Mouse (Mus musculus): ENCODE results near the gene Jpt2. TPM values are rescaled to one million over a fixed set of nuclear protein-coding genes. Genes with fewer than 3 reads are reported as not detected.
A peak's percentile ranks its signal among the peaks of the same experiment; 100 is the strongest.

The Jpt2 gene
- total and polyA plus RNA-seq, 3 experiments: 35.5 to 40.9 TPM; not detected in 1

DNA sequence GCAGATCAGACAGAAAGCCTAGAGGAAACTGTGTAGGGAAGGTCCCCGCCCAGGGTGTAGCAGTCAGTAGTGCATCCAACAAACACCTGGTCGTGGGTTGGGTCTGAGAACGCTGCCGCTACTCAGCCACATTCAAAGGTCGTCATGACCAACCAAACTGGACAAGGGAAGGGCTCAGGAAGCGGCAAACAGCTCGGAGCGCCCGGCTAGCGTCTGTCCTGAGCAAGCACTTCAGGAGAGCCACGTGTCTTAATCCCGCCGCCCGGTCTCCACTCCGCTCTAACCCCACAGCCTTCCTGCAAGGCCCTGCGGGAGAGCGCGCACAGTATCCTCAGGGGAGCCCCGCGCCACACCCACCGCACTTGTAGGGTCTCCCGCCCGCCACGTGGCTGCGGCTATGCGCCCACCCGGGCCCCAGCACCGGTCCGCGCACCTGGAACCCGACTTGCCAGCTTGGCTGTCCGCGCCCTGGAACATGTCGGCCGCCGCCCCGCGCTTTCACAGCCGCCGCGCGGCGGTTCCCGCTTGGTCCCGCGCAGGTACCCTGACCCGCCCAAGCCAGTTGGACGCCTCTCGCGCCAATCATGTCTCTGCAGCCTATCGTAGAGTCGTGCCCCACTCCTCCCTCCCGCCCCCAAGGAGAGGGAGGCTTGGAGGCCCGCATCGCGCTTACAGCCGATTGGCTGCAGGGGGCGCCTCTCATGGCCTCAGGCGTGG, at the start of gene Jpt2 (continued):
- TF ChIP-seq GABPA (IDR thresholded peaks at IDR 0.05; ENCODE audit: low read depth, low read length) (no peak), MXI1 (IDR thresholded peaks at IDR 0.05; ENCODE audit: low read depth, low read length) (peak; percentile 55; the same call in 1 of the 2 replicates), USF1 (IDR thresholded peaks at IDR 0.05; ENCODE audit: low read depth, low read length) (no peak)

DNA sequence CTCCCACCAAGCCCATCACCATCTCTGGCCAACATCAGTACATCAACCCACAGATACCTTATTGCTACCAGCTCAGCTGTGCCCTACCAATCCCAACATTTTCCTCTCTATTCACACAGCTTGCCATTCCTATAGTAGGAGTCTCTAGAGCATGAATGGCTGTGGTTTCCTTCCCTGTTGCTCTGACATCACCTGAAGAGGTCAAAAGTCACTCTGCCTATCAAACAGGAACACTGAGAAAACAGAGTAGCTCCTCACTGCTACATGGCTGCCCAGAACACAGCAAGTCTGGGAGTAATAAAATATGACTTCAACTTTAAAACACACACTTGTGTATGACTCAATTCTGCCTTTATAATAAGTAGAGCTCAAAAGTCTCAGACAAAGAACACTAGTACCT, 47.0 kb upstream of the Jpt2 start:
- no peak overlapping the region for H3K4me3 ChIP-seq (ENCODE audit: control insufficient read depth in 1 of 2, insufficient read depth in 1 of 2, low read depth in 2 of 2, low read length in 2 of 2)
- TF ChIP-seq UBTF (IDR thresholded peaks at IDR 0.05; ENCODE audit: borderline replicate concordance, insufficient read depth, low read depth, low read length) (no peak), EP300 (IDR thresholded peaks at IDR 0.05; ENCODE audit: low read depth in 1 of 2, low read length in 2 of 2) (no peak), BHLHE40 (IDR thresholded peaks at IDR 0.05; ENCODE audit: borderline replicate concordance, low read depth, low read length) (no peak), ZKSCAN1 (IDR thresholded peaks at IDR 0.05; ENCODE audit: low read depth, low read length) (no peak), CHD2 (IDR thresholded peaks at IDR 0.05; ENCODE audit: low read length) (no peak), POLR2AphosphoS5 (IDR thresholded peaks at IDR 0.05; ENCODE audit: borderline replicate concordance, low read depth, low read length) (no peak), CTCF (IDR thresholded peaks at IDR 0.05 in 2 of 3, conservative IDR thresholded peaks at IDR 0.05 in 1 of 3; ENCODE audit: control insufficient read depth in 1 of 3, insufficient read depth in 1 of 3, low read depth in 2 of 3, low read length in 3 of 3, poor library complexity in 1 of 3, severe bottlenecking in 1 of 3) (no peak), ELF1 (IDR thresholded peaks at IDR 0.05; ENCODE audit: low read depth, low read length) (no peak), MEF2A (IDR thresholded peaks at IDR 0.05; ENCODE audit: extremely low read depth, insufficient replicate concordance, low read depth, low read length, poor library complexity, severe bottlenecking) (no peak), NRF1 (IDR thresholded peaks at IDR 0.05; ENCODE audit: insufficient read depth, low read depth, low read length, poor library complexity, severe bottlenecking) (no peak), MAFK (IDR thresholded peaks at IDR 0.05; ENCODE audit: borderline replicate concordance, low read depth, low read length) (no peak), MYB (IDR thresholded peaks at IDR 0.05; ENCODE audit: low read depth, low read length) (no peak), CHD1 (IDR thresholded peaks at IDR 0.05; ENCODE audit: low read depth, low read length) (no peak), ZNF384 (IDR thresholded peaks at IDR 0.05; ENCODE audit: low read depth, low read length) (no peak), TCF12 (IDR thresholded peaks at IDR 0.05; ENCODE audit: low read depth, low read length) (no peak), MYC (IDR thresholded peaks at IDR 0.05; ENCODE audit: low read depth, low read length) (no peak)
- no peaks in the 10 kb centered on the region; a peak in 3 of 4 replicates for H3K36me3 ChIP-seq (ENCODE audit: control insufficient read depth in 1 of 2, insufficient read depth in 2 of 2, low read length in 2 of 2)
- H3K9ac ChIP-seq (ENCODE audit: control insufficient read depth, low read depth, low read length, poor library complexity, severe bottlenecking): no peak overlapping the region
- no peaks in the 10 kb centered on the region for H3K27me3 ChIP-seq (ENCODE audit: control insufficient read depth in 1 of 2, insufficient read depth in 2 of 2, low read length in 2 of 2)
- H3K9me3 ChIP-seq (replicated peaks; ENCODE audit: insufficient read depth, low read length): no peaks in the 10 kb centered on the region
- H3K4me1 ChIP-seq (ENCODE audit: control insufficient read depth in 1 of 2, insufficient read depth in 2 of 2, low read length in 2 of 2): no peaks in the 10 kb centered on the region
- H3K79me2 ChIP-seq (ENCODE audit: control insufficient read depth, insufficient read depth, low read length, poor library complexity): peaks cover 4% of the 10 kb centered on the region; the same call in 1 of the 2 replicates
- no peak overlapping the region for H3K27ac ChIP-seq (ENCODE audit: control insufficient read depth, low read depth, low read length)
- no peak for DNase-seq (ENCODE audit: low read depth, low spot score)
